Mouse (Mus musculus): ENCODE data around the gene Stac3. TPM values are rescaled to one million over a fixed set of nuclear protein-coding genes. Genes with fewer than 3 reads are reported as not detected.

Gene Stac3
- total and polyA plus RNA-seq, 3 experiments, result 0.08 to 0.79 (median 0.50) TPM

DNA sequence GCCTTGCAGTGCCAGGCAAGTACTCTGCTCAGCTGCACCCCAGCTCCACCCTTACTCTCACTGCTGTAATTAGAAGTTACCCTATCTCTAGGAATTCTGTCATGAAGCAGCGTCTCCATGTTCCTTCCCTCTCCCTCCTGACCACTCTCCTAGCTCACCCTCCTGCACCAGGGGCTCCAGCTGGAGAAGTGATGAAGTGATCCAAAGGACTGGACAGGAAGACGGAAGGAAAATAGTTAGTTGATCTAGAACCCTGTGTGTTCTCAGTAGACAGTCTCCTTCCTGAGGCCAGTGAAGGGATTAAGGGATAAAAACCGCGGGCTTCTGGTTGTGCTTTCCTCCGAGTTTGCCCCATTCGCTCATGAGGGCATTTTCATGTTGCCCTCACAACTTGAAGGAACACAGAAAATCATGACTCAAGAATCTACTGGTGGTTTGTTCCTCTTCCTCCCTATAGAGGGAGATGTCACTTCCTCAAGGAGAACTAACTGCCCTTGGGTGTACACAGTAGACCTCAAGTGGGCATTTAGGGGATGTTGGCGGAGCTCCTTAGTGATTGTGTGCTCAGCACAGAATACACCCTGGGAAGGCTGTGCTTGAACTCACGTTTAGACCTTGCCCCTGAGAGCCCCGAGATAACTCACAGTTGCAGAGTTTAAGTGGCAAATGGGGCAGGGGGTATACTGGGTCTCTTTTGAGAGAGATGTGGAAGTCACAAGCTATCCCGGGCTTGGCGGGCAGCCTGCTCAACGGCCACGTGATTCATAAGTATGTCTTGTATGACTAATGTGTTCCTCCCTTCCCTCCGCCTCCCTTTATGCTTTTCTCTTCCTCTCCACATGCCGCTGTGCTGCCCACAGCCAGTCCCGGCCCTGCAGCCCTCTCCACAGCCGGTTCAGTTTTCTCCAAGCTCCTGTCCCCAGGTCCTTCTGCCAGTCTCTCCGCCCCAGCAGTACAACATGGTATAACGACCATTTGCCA is 20.4 kb upstream of the Stac3 start:
- no peak overlapping the region for H3K4me3 ChIP-seq (replicated peaks in 1 of 3; ENCODE audit: low read depth in 2 of 3, low read length in 2 of 3, poor library complexity in 1 of 3)
- peaks cover under 1 to 10% of the 10 kb centered on the region in 2 experiments; a peak in 3 of 4 replicates for H3K4me1 ChIP-seq (ENCODE audit: control insufficient read depth in 1 of 2, insufficient read depth in 2 of 2)
- DNase-seq (ENCODE audit: extremely low read depth), result peak; percentile 14
- H3K27ac ChIP-seq (ENCODE audit: insufficient read depth, low read depth), result no peak overlapping the region
- no peak overlapping the region for H3K4me2 ChIP-seq (ENCODE audit: insufficient read depth, low read depth, poor library complexity, severe bottlenecking)
- H3K27me3 ChIP-seq (replicated peaks), result no peaks in the 10 kb centered on the region
- TF ChIP-seq CTCF (conservative IDR thresholded peaks at IDR 0.05 in 1 of 2, IDR thresholded peaks at IDR 0.05 in 1 of 2; ENCODE audit: low read depth in 2 of 2, low read length in 2 of 2) (peak in 1 of 2 experiments; percentile 12; a peak in 1 of 4 replicates), POLR2A (IDR thresholded peaks at IDR 0.05; ENCODE audit: low read depth, low read length) (no peak)
- no peaks in the 10 kb centered on the region for H3K9me3 ChIP-seq (replicated peaks; ENCODE audit: low read length)
- peaks cover 24 to 82% of the 10 kb centered on the region in 2 experiments for H3K36me3 ChIP-seq (replicated peaks in 1 of 2; ENCODE audit: control insufficient read depth in 1 of 2, insufficient read depth in 1 of 2, low read length in 1 of 2)
- dilution Hi-C loops (cut with MboI; ENCODE audit: extremely low pct_ligation_motif_present, extremely low pct_unique_long_range_greater_than_20kb, low sequenced_read_pairs) (no loop called here), in situ Hi-C loops (cut with MboI; ENCODE audit: low pct_ligation_motif_present, low pct_unique_long_range_greater_than_20kb, low sequenced_read_pairs) (no loop called here)
- no peaks in the 10 kb centered on the region for H3K79me2 ChIP-seq (replicated peaks; ENCODE audit: control insufficient read depth, extremely low read depth, insufficient read depth, poor library complexity, severe bottlenecking)
- no peak overlapping the region for H3K9ac ChIP-seq (ENCODE audit: insufficient read depth, low read depth)

DNA sequence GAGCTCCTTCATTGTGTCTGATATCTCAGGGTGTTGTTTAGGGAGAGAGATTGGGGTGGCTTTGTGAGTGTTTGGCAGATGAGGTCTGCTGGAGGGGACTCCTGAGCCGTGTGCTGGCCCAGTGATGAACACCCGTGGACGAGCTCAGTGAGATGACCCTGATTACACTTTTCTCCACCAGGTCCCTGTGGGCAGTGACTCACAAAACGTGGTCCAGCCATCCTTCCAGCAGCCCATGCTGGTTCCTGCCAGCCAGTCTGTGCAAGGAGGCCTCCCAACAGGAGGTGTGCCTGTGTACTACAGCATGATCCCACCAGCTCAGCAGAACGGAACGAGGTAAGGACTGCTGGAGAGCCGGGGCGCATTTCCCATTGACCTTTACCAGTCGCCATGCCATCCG is 16.3 kb upstream of the Stac3 start:
- H3K27ac ChIP-seq (ENCODE audit: insufficient read depth, low read depth), result no peak overlapping the region
- no peak overlapping the region for H3K4me2 ChIP-seq (ENCODE audit: insufficient read depth, low read depth, poor library complexity, severe bottlenecking)
- peaks cover 29 to 81% of the 10 kb centered on the region in 2 experiments for H3K36me3 ChIP-seq (replicated peaks in 1 of 2; ENCODE audit: control insufficient read depth in 1 of 2, insufficient read depth in 1 of 2, low read length in 1 of 2)
- no peaks in the 10 kb centered on the region for H3K79me2 ChIP-seq (replicated peaks; ENCODE audit: control insufficient read depth, extremely low read depth, insufficient read depth, poor library complexity, severe bottlenecking)
- dilution Hi-C loops (cut with MboI; ENCODE audit: extremely low pct_ligation_motif_present, extremely low pct_unique_long_range_greater_than_20kb, low sequenced_read_pairs) (no loop called here), in situ Hi-C loops (cut with MboI; ENCODE audit: low pct_ligation_motif_present, low pct_unique_long_range_greater_than_20kb, low sequenced_read_pairs) (no loop called here)
- no peak overlapping the region for H3K9ac ChIP-seq (ENCODE audit: insufficient read depth, low read depth)
- peaks cover 3 to 10% of the 10 kb centered on the region in 2 experiments; a peak in 3 of 4 replicates for H3K4me1 ChIP-seq (ENCODE audit: control insufficient read depth in 1 of 2, insufficient read depth in 2 of 2)
- H3K9me3 ChIP-seq (replicated peaks; ENCODE audit: low read length), result no peaks in the 10 kb centered on the region
- no peak for TF ChIP-seq MXI1 (IDR thresholded peaks at IDR 0.05; ENCODE audit: low read depth, low read length)
- no peak for TF ChIP-seq MYC (IDR thresholded peaks at IDR 0.05; ENCODE audit: low read depth, low read length)
- DNase-seq (ENCODE audit: extremely low read depth), result no peak
- H3K4me3 ChIP-seq (replicated peaks in 1 of 3; ENCODE audit: low read depth in 2 of 3, low read length in 2 of 3, poor library complexity in 1 of 3), result no peak overlapping the region
- H3K27me3 ChIP-seq (replicated peaks), result no peaks in the 10 kb centered on the region

DNA sequence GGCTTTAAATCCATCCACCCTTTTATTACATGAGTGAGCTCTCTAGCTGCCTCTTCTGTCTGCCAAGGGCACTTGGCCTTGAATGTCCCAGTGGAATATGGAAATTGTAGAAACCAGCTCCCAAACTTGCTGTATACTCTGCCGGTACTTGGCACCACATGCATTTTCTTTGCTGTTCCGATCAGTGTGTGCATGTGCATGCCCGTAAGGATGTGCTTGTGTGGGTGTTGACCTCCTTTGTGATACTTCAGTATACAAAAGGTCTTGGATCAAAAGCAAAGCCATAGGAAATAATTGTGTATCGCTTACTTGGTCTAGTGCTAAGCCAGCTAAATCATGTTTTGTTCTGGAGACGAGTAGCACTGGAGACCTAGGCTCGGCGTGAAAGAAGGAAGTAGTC is 12.6 kb upstream of the Stac3 start:
- no peak overlapping the region for H3K9ac ChIP-seq (ENCODE audit: insufficient read depth, low read depth)
- TF ChIP-seq POLR2AphosphoS2 (IDR thresholded peaks at IDR 0.05; ENCODE audit: low read depth, low read length) (no peak), SIN3A (IDR thresholded peaks at IDR 0.05; ENCODE audit: low read length) (no peak), NRF1 (IDR thresholded peaks at IDR 0.05; ENCODE audit: low read depth, low read length) (no peak), UBTF (IDR thresholded peaks at IDR 0.05; ENCODE audit: low read depth, low read length) (no peak), POLR2A (IDR thresholded peaks at IDR 0.05; ENCODE audit: low read depth, low read length) (no peak), MAFK (IDR thresholded peaks at IDR 0.05; ENCODE audit: insufficient replicate concordance, low read length) (no peak), ZKSCAN1 (IDR thresholded peaks at IDR 0.05; ENCODE audit: borderline replicate concordance, low read depth, low read length) (no peak), ZMIZ1 (IDR thresholded peaks at IDR 0.05; ENCODE audit: low read depth, low read length) (no peak), MXI1 (IDR thresholded peaks at IDR 0.05; ENCODE audit: low read depth, low read length) (no peak), ELF1 (IDR thresholded peaks at IDR 0.05; ENCODE audit: low read depth, low read length) (no peak), IRF4 (IDR thresholded peaks at IDR 0.05; ENCODE audit: low read depth, low read length) (no peak), GABPA (IDR thresholded peaks at IDR 0.05; ENCODE audit: insufficient replicate concordance, low read depth, low read length) (no peak), RAD21 (IDR thresholded peaks at IDR 0.05; ENCODE audit: low read depth, low read length) (no peak), ZC3H11A (IDR thresholded peaks at IDR 0.05; ENCODE audit: low read depth, low read length) (no peak), TCF12 (IDR thresholded peaks at IDR 0.05; ENCODE audit: low read depth, low read length) (no peak), HCFC1 (IDR thresholded peaks at IDR 0.05; ENCODE audit: low read depth, low read length) (no peak), MAX (IDR thresholded peaks at IDR 0.05; ENCODE audit: low read length) (no peak), NELFE (IDR thresholded peaks at IDR 0.05; ENCODE audit: low read depth, low read length) (no peak)
- in situ Hi-C loops (cut with MboI; ENCODE audit: low pct_ligation_motif_present, low pct_unique_long_range_greater_than_20kb, low sequenced_read_pairs), result no loop called here
- H3K4me3 ChIP-seq (replicated peaks in 1 of 3; ENCODE audit: low read depth in 2 of 3, low read length in 2 of 3, poor library complexity in 1 of 3), result no peak overlapping the region
- peaks cover 49 to 88% of the 10 kb centered on the region in 2 experiments for H3K36me3 ChIP-seq (replicated peaks in 1 of 2; ENCODE audit: control insufficient read depth in 1 of 2, insufficient read depth in 1 of 2, low read length in 1 of 2)
- peaks cover 0 to 3% of the 10 kb centered on the region in 2 experiments; a peak in 1 of 4 replicates for H3K4me1 ChIP-seq (ENCODE audit: control insufficient read depth in 1 of 2, insufficient read depth in 2 of 2)
- no peak overlapping the region for H3K27ac ChIP-seq (ENCODE audit: insufficient read depth, low read depth)
- dilution Hi-C loops (cut with MboI; ENCODE audit: extremely low pct_ligation_motif_present, extremely low pct_unique_long_range_greater_than_20kb, low sequenced_read_pairs), result no loop called here
- no peaks in the 10 kb centered on the region for H3K27me3 ChIP-seq (replicated peaks)
- no peaks in the 10 kb centered on the region for H3K9me3 ChIP-seq (replicated peaks; ENCODE audit: low read length)
- no peaks in the 10 kb centered on the region for H3K79me2 ChIP-seq (replicated peaks; ENCODE audit: control insufficient read depth, extremely low read depth, insufficient read depth, poor library complexity, severe bottlenecking)
- no peak for DNase-seq (ENCODE audit: extremely low read depth)
- H3K4me2 ChIP-seq (ENCODE audit: insufficient read depth, low read depth, poor library complexity, severe bottlenecking), result no peak overlapping the region
